Mouse (Mus musculus): ENCODE measurements around the gene Blnk. TPM values are rescaled to one million over a fixed set of nuclear protein-coding genes. Genes with fewer than 3 reads are reported as not detected.

Gene Blnk
- total and polyA plus RNA-seq, 2 experiments from 2014 or later, result 0.26 TPM; not detected in 1

DNA sequence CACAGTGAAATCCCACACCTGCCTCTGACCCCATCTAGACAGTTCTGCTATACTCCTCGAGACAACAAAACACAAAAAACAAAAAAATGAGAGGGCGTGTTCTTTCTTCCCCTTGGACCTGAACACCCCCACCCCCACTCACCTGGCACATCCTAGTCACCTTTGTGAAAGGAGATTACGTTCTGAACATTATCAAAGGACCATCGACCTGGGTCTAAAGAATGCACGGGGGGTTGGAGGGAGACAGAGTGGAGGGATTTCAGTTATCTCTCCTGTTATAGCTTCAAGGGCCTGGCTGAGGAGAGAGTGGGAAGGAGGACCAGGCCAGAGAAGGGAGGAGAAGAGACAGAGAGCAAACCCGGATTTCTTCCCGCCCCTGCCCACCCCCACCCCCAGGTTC is 576 bp upstream of the Blnk start:
- Histone ChIP-seq H3K27me3 (ENCODE audit: control insufficient read depth, insufficient read depth, low read length) (no peaks in the 10 kb centered on the region), H3K4me2 (ENCODE audit: low read depth, low read length) (no peak overlapping the region), H3K36me3 (replicated peaks; ENCODE audit: control insufficient read depth, insufficient read depth, low read length) (no peaks in the 10 kb centered on the region), H3K9ac (replicated peaks; ENCODE audit: low read depth, low read length) (no peak overlapping the region), H3K9me3 (replicated peaks; ENCODE audit: control insufficient read depth, low read length) (no peaks in the 10 kb centered on the region), H3K4me1 (ENCODE audit: control insufficient read depth, insufficient read depth) (no peaks in the 10 kb centered on the region), H3K4me3 (ENCODE audit: low read depth, low read length) (no peak overlapping the region), H3K27ac (ENCODE audit: low read depth) (no peak overlapping the region)
- no peak for DNase-seq (ENCODE audit: low spot score)
- no peak for TF ChIP-seq CTCF (IDR thresholded peaks at IDR 0.05; ENCODE audit: low read depth)
- TF ChIP-seq EP300 (IDR thresholded peaks at IDR 0.05; ENCODE audit: low read depth), result no peak
- no peak for ATAC-seq (ENCODE audit: insufficient read depth, low read depth)
- WGBS, result 34% methylated on average over 7 of the region's 7 CpGs

DNA sequence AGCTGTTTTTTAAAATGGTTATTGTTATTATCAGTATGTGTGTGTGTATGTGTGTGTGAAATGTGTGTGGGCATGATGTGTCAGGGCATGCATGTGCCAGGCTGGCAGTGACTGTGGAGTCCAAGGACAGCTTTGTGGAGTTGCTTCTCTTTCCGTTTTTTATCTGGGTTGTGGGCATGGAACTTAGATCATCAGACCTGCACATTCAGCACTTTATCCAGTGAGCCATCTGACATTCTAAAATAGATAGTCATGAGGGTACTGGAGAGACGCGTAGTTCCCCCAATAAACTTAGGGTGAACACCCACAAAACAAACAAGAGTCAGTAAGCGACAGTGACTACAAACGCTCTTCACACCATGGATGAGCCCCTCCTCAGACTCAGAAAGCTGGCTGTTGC is 979 bp downstream of the Blnk start:
- H3K4me3 ChIP-seq (ENCODE audit: low read depth, low read length), result no peak overlapping the region
- no peak overlapping the region for H3K4me2 ChIP-seq (ENCODE audit: low read depth, low read length)
- TF ChIP-seq EP300 (IDR thresholded peaks at IDR 0.05; ENCODE audit: low read depth) (no peak), CTCF (IDR thresholded peaks at IDR 0.05; ENCODE audit: low read depth) (no peak)
- WGBS, result 83% methylated on average over 5 of the region's 5 CpGs
- no peak for ATAC-seq (ENCODE audit: insufficient read depth, low read depth)
- no peaks in the 10 kb centered on the region for H3K27me3 ChIP-seq (ENCODE audit: control insufficient read depth, insufficient read depth, low read length)
- H3K36me3 ChIP-seq (replicated peaks; ENCODE audit: control insufficient read depth, insufficient read depth, low read length), result no peaks in the 10 kb centered on the region
- no peak for DNase-seq (ENCODE audit: low spot score)
- H3K9me3 ChIP-seq (replicated peaks; ENCODE audit: control insufficient read depth, low read length), result no peaks in the 10 kb centered on the region
- no peak overlapping the region for H3K27ac ChIP-seq (ENCODE audit: low read depth)
- H3K9ac ChIP-seq (replicated peaks; ENCODE audit: low read depth, low read length), result no peak overlapping the region
- no peaks in the 10 kb centered on the region for H3K4me1 ChIP-seq (ENCODE audit: control insufficient read depth, insufficient read depth)

DNA sequence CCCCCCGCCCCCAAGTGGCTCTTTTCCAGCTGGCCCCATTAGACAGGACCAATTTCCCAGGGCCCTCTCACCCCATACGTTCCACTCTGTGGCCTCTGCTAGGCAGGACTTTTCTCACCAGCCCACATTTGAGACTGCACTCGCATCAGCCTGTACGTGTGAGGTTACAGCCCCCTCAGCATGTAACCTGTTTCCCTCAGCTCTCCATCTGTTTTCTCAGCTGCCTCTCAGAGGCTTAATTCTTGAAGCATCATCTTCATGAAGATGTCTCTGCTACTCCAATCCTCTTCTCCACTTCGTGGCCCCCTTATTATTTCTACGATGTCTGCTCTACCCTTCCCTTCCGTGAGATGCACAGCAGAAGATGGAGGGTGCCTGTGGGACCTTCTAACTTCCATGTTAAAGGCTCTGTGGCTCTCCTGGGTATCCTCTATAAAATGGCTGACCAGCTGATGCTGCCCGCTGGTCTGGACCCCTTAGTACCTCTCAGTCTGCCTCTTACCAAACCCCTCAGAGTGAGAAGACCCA is 1.8 kb downstream of the Blnk start:
- WGBS, result 57% methylated on average over 8 of the region's 8 CpGs

DNA sequence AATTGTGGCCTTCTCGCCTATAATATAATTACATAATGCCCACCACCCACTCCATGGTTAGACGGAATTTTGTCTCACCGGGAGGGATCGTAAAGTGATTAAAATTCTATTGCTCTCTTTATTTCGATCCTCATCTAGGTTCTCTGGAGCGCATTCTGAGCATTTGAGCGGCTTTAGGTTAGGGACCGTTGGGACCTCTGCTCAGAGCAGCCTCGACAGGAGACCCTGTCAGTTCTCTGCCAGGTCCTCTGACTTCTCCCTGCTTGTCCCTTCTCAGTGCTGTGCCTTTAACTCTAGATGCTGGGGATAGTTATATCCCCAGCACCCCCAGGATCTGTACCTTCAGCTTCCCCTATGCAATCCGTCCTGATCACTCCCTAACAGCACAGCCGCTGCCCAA is 2.2 kb downstream of the Blnk start:
- no peak overlapping the region for H3K27ac ChIP-seq (ENCODE audit: low read depth)
- TF ChIP-seq CTCF (IDR thresholded peaks at IDR 0.05; ENCODE audit: low read depth) (no peak), EP300 (IDR thresholded peaks at IDR 0.05; ENCODE audit: low read depth) (no peak)
- H3K27me3 ChIP-seq (ENCODE audit: control insufficient read depth, insufficient read depth, low read length), result no peaks in the 10 kb centered on the region
- ATAC-seq (ENCODE audit: insufficient read depth, low read depth) (no peak), DNase-seq (ENCODE audit: low spot score) (no peak)
- no peaks in the 10 kb centered on the region for H3K4me1 ChIP-seq (ENCODE audit: control insufficient read depth, insufficient read depth)
- H3K36me3 ChIP-seq (replicated peaks; ENCODE audit: control insufficient read depth, insufficient read depth, low read length), result no peaks in the 10 kb centered on the region
- no peak overlapping the region for H3K4me2 ChIP-seq (ENCODE audit: low read depth, low read length)
- H3K9ac ChIP-seq (replicated peaks; ENCODE audit: low read depth, low read length), result no peak overlapping the region
- no peak overlapping the region for H3K4me3 ChIP-seq (ENCODE audit: low read depth, low read length)
- no peaks in the 10 kb centered on the region for H3K9me3 ChIP-seq (replicated peaks; ENCODE audit: control insufficient read depth, low read length)
- 80% methylated on average over 11 of the region's 11 CpGs for WGBS

More for the DNA sequence above, 1.8 kb downstream of the Blnk start:
- Histone ChIP-seq H3K36me3 (replicated peaks; ENCODE audit: control insufficient read depth, insufficient read depth, low read length) (no peaks in the 10 kb centered on the region), H3K9me3 (replicated peaks; ENCODE audit: control insufficient read depth, low read length) (no peaks in the 10 kb centered on the region), H3K27me3 (ENCODE audit: control insufficient read depth, insufficient read depth, low read length) (no peaks in the 10 kb centered on the region), H3K4me3 (ENCODE audit: low read depth, low read length) (no peak overlapping the region), H3K27ac (ENCODE audit: low read depth) (no peak overlapping the region), H3K4me2 (ENCODE audit: low read depth, low read length) (no peak overlapping the region), H3K4me1 (ENCODE audit: control insufficient read depth, insufficient read depth) (no peaks in the 10 kb centered on the region), H3K9ac (replicated peaks; ENCODE audit: low read depth, low read length) (no peak overlapping the region)
- no peak for TF ChIP-seq CTCF (IDR thresholded peaks at IDR 0.05; ENCODE audit: low read depth)
- no peak for TF ChIP-seq EP300 (IDR thresholded peaks at IDR 0.05; ENCODE audit: low read depth)
- ATAC-seq (ENCODE audit: insufficient read depth, low read depth) (no peak), DNase-seq (ENCODE audit: low spot score) (no peak)

DNA sequence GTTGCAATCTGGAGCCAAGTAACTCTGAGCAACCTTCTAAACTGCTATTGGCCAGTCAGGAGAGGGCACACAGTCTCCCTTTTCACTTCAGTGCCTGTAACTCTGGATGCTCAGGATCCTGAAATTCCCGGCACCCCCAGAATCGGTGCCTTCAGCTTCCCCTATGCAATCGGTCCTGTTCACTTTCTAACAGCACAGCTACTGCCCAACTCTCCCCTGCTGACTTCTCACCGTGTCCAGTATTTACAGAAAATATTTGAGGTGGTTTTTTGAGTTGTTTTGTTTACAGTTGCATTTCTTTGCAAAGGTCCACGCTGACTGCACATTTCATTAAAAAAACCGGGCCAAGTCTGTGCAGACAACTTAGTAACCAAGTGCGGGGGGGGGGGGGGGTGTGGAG is 2.7 kb downstream of the Blnk start:
- Histone ChIP-seq H3K4me2 (ENCODE audit: low read depth, low read length) (no peak overlapping the region), H3K27ac (ENCODE audit: low read depth) (no peak overlapping the region), H3K27me3 (ENCODE audit: control insufficient read depth, insufficient read depth, low read length) (no peaks in the 10 kb centered on the region), H3K36me3 (replicated peaks; ENCODE audit: control insufficient read depth, insufficient read depth, low read length) (no peaks in the 10 kb centered on the region), H3K9me3 (replicated peaks; ENCODE audit: control insufficient read depth, low read length) (no peaks in the 10 kb centered on the region), H3K9ac (replicated peaks; ENCODE audit: low read depth, low read length) (no peak overlapping the region), H3K4me3 (ENCODE audit: low read depth, low read length) (no peak overlapping the region), H3K4me1 (ENCODE audit: control insufficient read depth, insufficient read depth) (no peaks in the 10 kb centered on the region)
- WGBS, result 74% methylated on average over 7 of the region's 7 CpGs
- no peak for DNase-seq (ENCODE audit: low spot score)
- ATAC-seq (ENCODE audit: insufficient read depth, low read depth), result no peak
- TF ChIP-seq EP300 (IDR thresholded peaks at IDR 0.05; ENCODE audit: low read depth) (no peak), CTCF (IDR thresholded peaks at IDR 0.05; ENCODE audit: low read depth) (no peak)

DNA sequence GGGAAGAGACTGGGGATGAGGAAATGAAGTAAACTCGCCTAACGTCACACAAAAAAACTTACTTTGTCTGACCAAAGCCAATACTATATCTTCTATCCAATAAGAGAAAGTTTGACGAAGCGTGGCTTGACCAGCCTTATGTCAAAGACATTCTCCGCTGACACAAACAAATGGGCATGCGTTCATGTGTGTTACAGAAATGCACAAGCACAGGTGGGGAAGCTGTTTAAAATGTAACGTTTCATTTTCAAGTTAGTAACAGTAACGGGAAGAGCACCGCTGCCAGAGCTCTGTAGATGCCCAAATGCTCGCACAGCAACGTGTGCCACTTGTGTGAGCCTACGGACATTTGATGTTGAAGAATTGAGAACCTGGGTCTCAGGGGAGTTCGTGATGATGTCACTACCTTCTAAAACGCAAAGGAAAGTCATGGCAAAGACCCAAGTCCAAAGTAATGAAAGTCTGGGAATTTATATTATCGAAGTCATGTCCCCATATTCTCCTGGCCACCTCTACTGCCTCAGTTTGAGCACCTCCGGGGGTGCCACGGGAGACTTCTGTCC is 3.5 kb downstream of the Blnk start:
- no peaks in the 10 kb centered on the region for H3K9me3 ChIP-seq (replicated peaks; ENCODE audit: control insufficient read depth, low read length)
- no peak overlapping the region for H3K27ac ChIP-seq (ENCODE audit: low read depth)
- no peak overlapping the region for H3K9ac ChIP-seq (replicated peaks; ENCODE audit: low read depth, low read length)
- no peak for ATAC-seq (ENCODE audit: insufficient read depth, low read depth)
- TF ChIP-seq CTCF (IDR thresholded peaks at IDR 0.05; ENCODE audit: low read depth) (no peak), EP300 (IDR thresholded peaks at IDR 0.05; ENCODE audit: low read depth) (no peak)
- no peaks in the 10 kb centered on the region for H3K36me3 ChIP-seq (replicated peaks; ENCODE audit: control insufficient read depth, insufficient read depth, low read length)
- H3K4me2 ChIP-seq (ENCODE audit: low read depth, low read length), result no peak overlapping the region
- DNase-seq (ENCODE audit: low spot score), result no peak
- 83% methylated on average over 17 of the region's 17 CpGs for WGBS
- no peaks in the 10 kb centered on the region for H3K27me3 ChIP-seq (ENCODE audit: control insufficient read depth, insufficient read depth, low read length)
- no peaks in the 10 kb centered on the region for H3K4me1 ChIP-seq (ENCODE audit: control insufficient read depth, insufficient read depth)
- H3K4me3 ChIP-seq (ENCODE audit: low read depth, low read length), result no peak overlapping the region
